In the genomic region with DNA sequence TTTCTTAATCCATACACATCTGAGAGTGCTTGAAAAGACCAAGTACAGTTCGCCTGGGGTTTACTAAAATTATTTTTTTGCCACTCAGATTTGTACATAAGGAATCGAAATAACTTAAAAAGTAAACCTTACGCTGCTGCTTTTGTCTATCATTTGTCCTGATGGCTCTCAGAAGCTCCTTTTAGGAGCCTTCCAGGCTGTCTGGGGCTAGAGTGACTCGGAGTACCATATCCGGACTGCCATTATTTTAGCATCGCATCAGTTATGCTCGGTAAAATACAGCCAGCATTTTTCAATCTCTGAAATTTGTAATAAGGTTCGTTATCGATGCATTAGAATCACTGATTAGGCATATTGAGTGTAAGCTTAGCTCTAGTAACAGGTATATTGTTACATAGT, we compare ENCODE assay signal across 8 mouse cellular contexts. TPM values are rescaled to one million over a fixed set of nuclear protein-coding genes. Genes with fewer than 3 reads are reported as not detected.
DNase-seq lines count a peak whose midpoint lies in the region; ATAC-seq lines count a peak whose summit lies in the region.

No protein-coding gene starts in this region.

- H3K27ac ChIP-seq in embryonic facial prominence, embryonic 10.5 days (replicated peaks) = peak overlapping the region; percentile 98
- H3K27ac ChIP-seq in hindbrain, embryonic 14.5 days = peak overlapping the region; percentile 80
- peak overlapping the region; percentile 83 for H3K27ac ChIP-seq in midbrain, embryonic 13.5 days

- peak overlapping the region; percentile 52 for H3K9ac ChIP-seq in hindbrain, embryonic 14.5 days
- peak overlapping the region; percentile 55 for H3K9ac ChIP-seq in midbrain, embryonic 13.5 days (replicated peaks)

- H3K4me3 ChIP-seq in embryonic facial prominence, embryonic 10.5 days = peak overlapping the region; percentile 44
- peak overlapping the region; percentile 25 for H3K4me3 ChIP-seq in hindbrain, embryonic 14.5 days (replicated peaks; ENCODE audit: low read length)
- H3K4me3 ChIP-seq in midbrain, embryonic 13.5 days (replicated peaks) = peak overlapping the region; percentile 22

- ATAC-seq in hindbrain, embryonic 14.5 days (ENCODE audit: low FRiP score) = no peak
- no peak for ATAC-seq in midbrain, embryonic 13.5 days

- H3K36me3 ChIP-seq in embryonic facial prominence, embryonic 10.5 days (replicated peaks) = no peaks in the 10 kb centered on the region
- H3K36me3 ChIP-seq in hindbrain, embryonic 14.5 days (replicated peaks; ENCODE audit: control insufficient read depth, insufficient read depth) = no peaks in the 10 kb centered on the region
- H3K36me3 ChIP-seq in midbrain, embryonic 13.5 days = no peaks in the 10 kb centered on the region

- DNase-seq in kidney, adult 9 months = peak; percentile 32
- DNase-seq in kidney, postnatal 10 days = no peak
- DNase-seq in embryonic facial prominence, embryonic 10.5 days (ENCODE audit: low spot score) = no peak
- no peak for DNase-seq in hindbrain, embryonic 14.5 days (ENCODE audit: low spot score)
- no peak for DNase-seq in adipocyte (ENCODE audit: low spot score)
- DNase-seq in left cerebral cortex, adult 18-20 months (ENCODE audit: low spot score in 2 of 2) = no peak
- DNase-seq in adrenal gland, adult (ENCODE audit: inconsistent age in 2 of 2, low spot score in 1 of 2) = no peak

- 78% methylated on average over 9 of the region's 9 CpGs for WGBS in embryonic facial prominence, embryonic 10.5 days
- WGBS in hindbrain, embryonic 14.5 days = 70% methylated on average over 9 of the region's 9 CpGs
- 74% methylated on average over 9 of the region's 9 CpGs for WGBS in midbrain, embryonic 13.5 days

- H3K4me2 ChIP-seq in hindbrain, embryonic 14.5 days (replicated peaks) = peak overlapping the region; percentile 51
- peak overlapping the region; percentile 44 for H3K4me2 ChIP-seq in midbrain, embryonic 13.5 days (replicated peaks)

- no peaks in the 10 kb centered on the region for H3K27me3 ChIP-seq in embryonic facial prominence, embryonic 10.5 days (replicated peaks; ENCODE audit: low read depth, poor library complexity, severe bottlenecking)
- H3K27me3 ChIP-seq in hindbrain, embryonic 14.5 days (ENCODE audit: control insufficient read depth, insufficient read depth, low read length) = no peaks in the 10 kb centered on the region
- no peaks in the 10 kb centered on the region for H3K27me3 ChIP-seq in midbrain, embryonic 13.5 days

- H3K4me1 ChIP-seq in embryonic facial prominence, embryonic 10.5 days = peaks cover 49% of the 10 kb centered on the region
- H3K4me1 ChIP-seq in hindbrain, embryonic 14.5 days (replicated peaks; ENCODE audit: control insufficient read depth, insufficient read depth, low read length) = peaks cover 22% of the 10 kb centered on the region
- H3K4me1 ChIP-seq in midbrain, embryonic 13.5 days (replicated peaks) = peaks cover 35% of the 10 kb centered on the region

- no peaks in the 10 kb centered on the region for H3K9me3 ChIP-seq in embryonic facial prominence, embryonic 10.5 days
- H3K9me3 ChIP-seq in hindbrain, embryonic 14.5 days (ENCODE audit: control insufficient read depth, low read length) = no peaks in the 10 kb centered on the region
- H3K9me3 ChIP-seq in midbrain, embryonic 13.5 days = no peaks in the 10 kb centered on the region

RNA-seq across cellular contexts. Expression of gene Hist2h2aa2, which starts 0.7 kb away (rescaled TPM):
- polyA plus RNA-seq in embryonic facial prominence, embryonic 10.5 days (2016; fragmentation: Nextera tagmentation; extraction: Ambion mirVana) = 26.6 and 32.1 TPM in 2 replicates
- polyA plus RNA-seq in hindbrain, embryonic 14.5 days (2014; fragmentation: Nextera tagmentation; extraction: Ambion mirVana) = 32.2 and 46.8 TPM in 2 replicates
- 75.5 and 102 TPM in 2 replicates for polyA plus RNA-seq in midbrain, embryonic 13.5 days (2015; fragmentation: Nextera tagmentation; extraction: Ambion mirVana)
- 100 to 1,000 TPM; 239 to 244 TPM for total RNA-seq in left cerebral cortex, adult 18-20 months (2021)

RNA-seq across cellular contexts. Expression of gene Hist2h3c2, which starts 1.9 kb away (rescaled TPM):
- polyA plus RNA-seq in embryonic facial prominence, embryonic 10.5 days (2016; fragmentation: Nextera tagmentation; extraction: Ambion mirVana) = 4.9 and 6.6 TPM in 2 replicates
- 1.2 and 1.7 TPM in 2 replicates for polyA plus RNA-seq in hindbrain, embryonic 14.5 days (2014; fragmentation: Nextera tagmentation; extraction: Ambion mirVana)
- 6.9 and 7.8 TPM in 2 replicates for polyA plus RNA-seq in midbrain, embryonic 13.5 days (2015; fragmentation: Nextera tagmentation; extraction: Ambion mirVana)
- total RNA-seq in left cerebral cortex, adult 18-20 months (2021) = 1 to 10 TPM; 3.8 to 4.1 TPM

RNA-seq across cellular contexts. Expression of gene Hist2h2aa1, which starts 4.5 kb away (rescaled TPM):
- polyA plus RNA-seq in embryonic facial prominence, embryonic 10.5 days (2016; fragmentation: Nextera tagmentation; extraction: Ambion mirVana) = 4.8 and 8.6 TPM in 2 replicates
- 12.0 and 16.6 TPM in 2 replicates for polyA plus RNA-seq in hindbrain, embryonic 14.5 days (2014; fragmentation: Nextera tagmentation; extraction: Ambion mirVana)
- 23.2 and 42.5 TPM in 2 replicates for polyA plus RNA-seq in midbrain, embryonic 13.5 days (2015; fragmentation: Nextera tagmentation; extraction: Ambion mirVana)
- total RNA-seq in left cerebral cortex, adult 18-20 months (2021) = 1 to 10 TPM in 1 of 2 experiments, not detected in 1; 2.9 TPM

RNA-seq across cellular contexts. Expression of gene Hist2h3c1, which starts 5.7 kb away (rescaled TPM):
- polyA plus RNA-seq in embryonic facial prominence, embryonic 10.5 days (2016; fragmentation: Nextera tagmentation; extraction: Ambion mirVana) = 0.52 and 0.81 TPM in 2 replicates
- polyA plus RNA-seq in hindbrain, embryonic 14.5 days (2014; fragmentation: Nextera tagmentation; extraction: Ambion mirVana) = 0.18 and 1.6 TPM in 2 replicates
- 0.34 TPM in 2 replicates for polyA plus RNA-seq in midbrain, embryonic 13.5 days (2015; fragmentation: Nextera tagmentation; extraction: Ambion mirVana)
- not detected for total RNA-seq in left cerebral cortex, adult 18-20 months (2021)

RNA-seq across cellular contexts. Expression of gene Hist2h2be, which starts 19.9 kb away (rescaled TPM):
- 6.4 and 7.8 TPM in 2 replicates for polyA plus RNA-seq in embryonic facial prominence, embryonic 10.5 days (2016; fragmentation: Nextera tagmentation; extraction: Ambion mirVana)
- 4.7 and 5.0 TPM in 2 replicates for polyA plus RNA-seq in hindbrain, embryonic 14.5 days (2014; fragmentation: Nextera tagmentation; extraction: Ambion mirVana)
- polyA plus RNA-seq in midbrain, embryonic 13.5 days (2015; fragmentation: Nextera tagmentation; extraction: Ambion mirVana) = 5.9 and 6.5 TPM in 2 replicates
- total RNA-seq in left cerebral cortex, adult 18-20 months (2021) = 1 to 10 TPM; 5.3 to 6.8 TPM
